Mouse (Mus musculus) midbrain, embryonic 10.5 days (tissue): ENCODE results near the gene Pmm1. TPM values are rescaled to one million over a fixed set of nuclear protein-coding genes. Genes with fewer than 3 reads are reported as not detected.

Source experiments
- DNase-seq: peaks from one replicate; pipeline ENCODE4 v3.0.0-alpha.2; 2017; ENCODE audit warnings: low spot score
- H3K27ac ChIP-seq: fragments of 300-500 bp; sonication (generic); replicated peaks from 2 replicates; pipeline ENCODE4 v1.5.1; 2016; ENCODE audit warnings: mild to moderate bottlenecking
- H3K27me3 ChIP-seq: fragments of 300-500 bp; sonication (generic); 2 replicates; pipeline ENCODE4 v1.6.1; 2016; ENCODE audit warnings: low read depth, mild to moderate bottlenecking; ENCODE audit not compliant: poor library complexity, severe bottlenecking
- H3K36me3 ChIP-seq: fragments of 300-500 bp; sonication (generic); 2 replicates; pipeline ENCODE4 v1.6.1; 2016; ENCODE audit warnings: mild to moderate bottlenecking, moderate library complexity
- H3K4me1 ChIP-seq: fragments of 300-500 bp; sonication (generic); 2 replicates; pipeline ENCODE4 v1.6.1; 2016
- H3K4me3 ChIP-seq: fragments of 300-500 bp; sonication (generic); 2 replicates; pipeline ENCODE4 v1.5.1; 2016; ENCODE audit warnings: mild to moderate bottlenecking, moderate library complexity
- H3K9me3 ChIP-seq: fragments of 300-500 bp; sonication (generic); replicated peaks from 2 replicates; pipeline ENCODE4 v1.6.1; 2016; ENCODE audit warnings: mild to moderate bottlenecking
- WGBS: fragments of 180-500 bp; shearing (Covaris S2); methylation state at CpG from one replicate; pipeline ENCODE4 v1.1.7; 2016; 5-methylcytosine and 5-hydroxymethylcytosine counted together
- polyA plus RNA-seq: library from polyadenylated mRNA; unstranded; fragments of >200 nt; fragmentation: Nextera tagmentation; extraction: Ambion mirVana; gene quantifications from 2 replicates; pipeline ENCODE4 v1.2.1, GENCODE M21; 2016

Gene Pmm1
- polyA plus RNA-seq, 1 experiment from 2014 or later = 34.9 TPM

- no peak for DNase-seq
- H3K27ac ChIP-seq = no peak overlapping the region
- H3K9me3 ChIP-seq = no peaks in the 10 kb centered on the region
- 82% methylated on average over 4 of the region's 4 CpGs for WGBS
- H3K4me3 ChIP-seq = no peak overlapping the region
- H3K27me3 ChIP-seq = no peaks in the 10 kb centered on the region
- H3K4me1 ChIP-seq = peaks cover 10% of the 10 kb centered on the region
- peaks cover 46% of the 10 kb centered on the region for H3K36me3 ChIP-seq
These were observed 8.4 kb downstream of the Pmm1 start for GRCm38 (mm10) chr15:81952310-81952709.

- no peak for DNase-seq
- no peak overlapping the region for H3K4me3 ChIP-seq
- no peaks in the 10 kb centered on the region for H3K9me3 ChIP-seq
- H3K4me1 ChIP-seq = peaks cover 10% of the 10 kb centered on the region
- WGBS = 87% methylated on average over 9 of the region's 9 CpGs
- H3K27ac ChIP-seq = no peak overlapping the region
- H3K27me3 ChIP-seq = no peaks in the 10 kb centered on the region
- H3K36me3 ChIP-seq = peaks cover 51% of the 10 kb centered on the region
These were observed 9.6 kb downstream of the Pmm1 start for GRCm38 (mm10) chr15:81951159-81951558.

- DNase-seq = no peak
- Histone ChIP-seq H3K36me3 (peaks cover 48% of the 10 kb centered on the region), H3K27me3 (no peaks in the 10 kb centered on the region), H3K9me3 (no peaks in the 10 kb centered on the region), H3K4me3 (no peak overlapping the region), H3K4me1 (peaks cover 10% of the 10 kb centered on the region), H3K27ac (no peak overlapping the region)
- 85% methylated on average over 5 of the region's 5 CpGs for WGBS
These were observed 10.0 kb downstream of the Pmm1 start for GRCm38 (mm10) chr15:81950716-81951115.

GRCm38 (mm10) chr15:81949476-81950131, 11.1 kb downstream of the Pmm1 start:
- Histone ChIP-seq H3K27me3 (no peaks in the 10 kb centered on the region), H3K36me3 (peaks cover 39% of the 10 kb centered on the region), H3K4me3 (no peak overlapping the region), H3K4me1 (peaks cover 10% of the 10 kb centered on the region), H3K9me3 (no peaks in the 10 kb centered on the region), H3K27ac (no peak overlapping the region)
- 75% methylated on average over 11 of the region's 11 CpGs for WGBS
- no peak for DNase-seq

GRCm38 (mm10) chr15:81949076-81949475, 11.7 kb downstream of the Pmm1 start:
- H3K4me1 ChIP-seq = peaks cover 11% of the 10 kb centered on the region
- no peaks in the 10 kb centered on the region for H3K27me3 ChIP-seq
- no peak overlapping the region for H3K4me3 ChIP-seq
- H3K27ac ChIP-seq = peak overlapping the region; percentile 23; the same call in 1 of the 2 replicates
- 86% methylated on average over 10 of the region's 10 CpGs for WGBS
- peaks cover 33% of the 10 kb centered on the region for H3K36me3 ChIP-seq
- no peaks in the 10 kb centered on the region for H3K9me3 ChIP-seq
- no peak for DNase-seq

- DNase-seq = peak; percentile 89
- WGBS = 11% methylated on average over 9 of the region's 9 CpGs
- Histone ChIP-seq H3K4me1 (peaks cover 37% of the 10 kb centered on the region), H3K27ac (peak overlapping the region; percentile 86), H3K9me3 (no peaks in the 10 kb centered on the region), H3K36me3 (peaks cover 8% of the 10 kb centered on the region), H3K27me3 (peaks cover 1% of the 10 kb centered on the region; the same call in 1 of the 2 replicates), H3K4me3 (peak overlapping the region; percentile 37)
These were observed 17.5 kb downstream of the Pmm1 start for GRCm38 (mm10) chr15:81943176-81943749.

- no peak for DNase-seq
- peaks cover 17% of the 10 kb centered on the region for H3K27me3 ChIP-seq
- H3K9me3 ChIP-seq = no peaks in the 10 kb centered on the region
- no peak overlapping the region for H3K4me3 ChIP-seq
- H3K36me3 ChIP-seq = no peaks in the 10 kb centered on the region
- WGBS = 90% methylated on average over 2 of the region's 2 CpGs
- no peak overlapping the region for H3K27ac ChIP-seq
- peaks cover 54% of the 10 kb centered on the region for H3K4me1 ChIP-seq
These were observed 19.7 kb downstream of the Pmm1 start for GRCm38 (mm10) chr15:81941010-81941409.

- Histone ChIP-seq H3K9me3 (no peaks in the 10 kb centered on the region), H3K4me1 (peaks cover 54% of the 10 kb centered on the region), H3K27me3 (peaks cover 17% of the 10 kb centered on the region), H3K36me3 (no peaks in the 10 kb centered on the region), H3K27ac (no peak overlapping the region), H3K4me3 (no peak overlapping the region)
- WGBS = 91% methylated on average over 5 of the region's 5 CpGs
- DNase-seq = no peak
These were observed 20.5 kb downstream of the Pmm1 start for GRCm38 (mm10) chr15:81940219-81940618.

- H3K27ac ChIP-seq = no peak overlapping the region
- no peaks in the 10 kb centered on the region for H3K9me3 ChIP-seq
- DNase-seq = no peak
- peaks cover 54% of the 10 kb centered on the region for H3K4me1 ChIP-seq
- H3K36me3 ChIP-seq = no peaks in the 10 kb centered on the region
- H3K27me3 ChIP-seq = peaks cover 17% of the 10 kb centered on the region
- 90% methylated on average over 4 of the region's 4 CpGs for WGBS
- no peak overlapping the region for H3K4me3 ChIP-seq
These were observed 21.0 kb downstream of the Pmm1 start for GRCm38 (mm10) chr15:81939774-81940173.

- Histone ChIP-seq H3K9me3 (no peaks in the 10 kb centered on the region), H3K36me3 (no peaks in the 10 kb centered on the region), H3K4me3 (no peak overlapping the region), H3K27me3 (peaks cover 17% of the 10 kb centered on the region), H3K4me1 (peaks cover 54% of the 10 kb centered on the region), H3K27ac (peak overlapping the region; percentile 76; the same call in 1 of the 2 replicates)
- 90% methylated on average over 10 of the region's 10 CpGs for WGBS
- no peak for DNase-seq
These were observed 21.5 kb downstream of the Pmm1 start for GRCm38 (mm10) chr15:81939157-81939715.

GRCm38 (mm10) chr15:81938246-81938645, 22.5 kb downstream of the Pmm1 start:
- Histone ChIP-seq H3K27ac (peak overlapping the region; percentile 76; the same call in 1 of the 2 replicates), H3K4me1 (peaks cover 46% of the 10 kb centered on the region), H3K27me3 (peaks cover 17% of the 10 kb centered on the region), H3K9me3 (no peaks in the 10 kb centered on the region), H3K36me3 (no peaks in the 10 kb centered on the region), H3K4me3 (peak overlapping the region; percentile 59)
- WGBS = 26% methylated on average over 2 of the region's 2 CpGs
- DNase-seq = peak; percentile 55

- WGBS = 17% methylated on average over 19 of the region's 19 CpGs
- H3K27ac ChIP-seq = peak overlapping the region; percentile 76
These were observed 23.4 kb downstream of the Pmm1 start for GRCm38 (mm10) chr15:81937098-81937972.

More at GRCm38 (mm10) chr15:81937098-81937972, 23.4 kb downstream of the Pmm1 start:
- Histone ChIP-seq H3K36me3 (no peaks in the 10 kb centered on the region), H3K27me3 (peaks cover 17% of the 10 kb centered on the region), H3K9me3 (no peaks in the 10 kb centered on the region), H3K4me3 (peak overlapping the region; percentile 59), H3K4me1 (peaks cover 43% of the 10 kb centered on the region)
- DNase-seq = no peak
